Mouse (Mus musculus) lung, postnatal 4 days (tissue): ENCODE measurements around the gene Ccdc158.

Experiments used
- DNase-seq, 2 experiments: peaks; one replicate each; pipeline ENCODE4 v3.0.0; 2021

The Ccdc158 gene

DNA sequence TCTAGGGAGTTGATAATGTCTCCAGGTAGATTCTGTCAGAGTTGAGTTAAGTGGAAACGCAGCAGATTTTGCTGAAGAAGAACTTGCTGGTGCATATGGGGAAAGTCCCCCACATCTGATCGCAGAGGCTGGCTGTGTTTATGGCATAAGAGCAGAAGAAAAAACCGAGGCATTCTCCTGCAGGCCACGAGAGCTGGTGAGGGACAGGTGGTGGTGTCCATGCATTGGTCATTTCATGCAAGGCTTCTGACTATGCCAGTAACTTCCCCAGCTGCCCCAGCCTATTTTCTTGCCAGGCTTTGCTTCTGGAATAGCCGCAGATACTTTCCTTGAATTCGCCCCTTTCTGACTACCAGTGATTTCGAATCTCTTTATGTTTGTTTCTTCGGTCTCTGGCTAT lies 78.2 kb downstream of the Ccdc158 start:
- DNase-seq = no peak

DNA sequence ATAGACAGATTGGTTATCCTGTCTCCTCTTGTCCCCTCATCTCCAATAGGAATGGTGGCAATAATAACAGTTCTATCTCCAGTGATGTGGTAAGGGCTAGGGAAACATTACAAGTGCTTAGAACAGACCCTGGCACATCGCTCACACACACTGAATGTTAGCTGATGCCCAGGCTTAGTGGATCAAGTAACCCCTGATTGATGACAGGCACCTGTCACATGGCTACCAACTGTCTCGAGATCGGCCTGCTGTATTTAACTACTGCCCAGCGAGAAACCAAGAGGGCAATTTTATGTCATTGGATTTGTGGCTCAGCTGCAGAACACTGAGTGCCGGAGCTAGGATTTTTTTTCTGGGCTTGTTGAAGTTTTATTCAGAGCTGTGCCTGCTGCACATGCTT lies 80.0 kb downstream of the Ccdc158 start:
- no peak for DNase-seq

DNA sequence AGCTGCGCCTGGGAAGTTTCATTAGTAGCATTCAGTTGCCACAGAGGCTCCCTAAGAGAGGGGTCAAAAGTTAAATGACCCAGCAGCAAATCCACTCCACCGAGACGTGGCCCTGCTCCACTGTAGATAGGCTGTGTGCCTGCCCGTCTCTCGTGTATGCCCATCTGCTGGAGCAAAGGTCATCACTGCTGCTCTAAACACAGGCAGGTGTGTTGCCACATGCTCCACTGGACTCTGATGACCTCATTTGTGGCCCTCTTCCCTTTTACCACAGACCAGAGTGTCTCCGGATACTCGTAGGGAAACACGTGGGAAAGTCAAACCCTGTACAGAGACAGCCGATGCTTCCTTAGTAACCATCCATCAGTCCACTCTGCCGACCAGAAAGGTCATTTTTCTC lies 89.1 kb downstream of the Ccdc158 start:
- DNase-seq = no peak

DNA sequence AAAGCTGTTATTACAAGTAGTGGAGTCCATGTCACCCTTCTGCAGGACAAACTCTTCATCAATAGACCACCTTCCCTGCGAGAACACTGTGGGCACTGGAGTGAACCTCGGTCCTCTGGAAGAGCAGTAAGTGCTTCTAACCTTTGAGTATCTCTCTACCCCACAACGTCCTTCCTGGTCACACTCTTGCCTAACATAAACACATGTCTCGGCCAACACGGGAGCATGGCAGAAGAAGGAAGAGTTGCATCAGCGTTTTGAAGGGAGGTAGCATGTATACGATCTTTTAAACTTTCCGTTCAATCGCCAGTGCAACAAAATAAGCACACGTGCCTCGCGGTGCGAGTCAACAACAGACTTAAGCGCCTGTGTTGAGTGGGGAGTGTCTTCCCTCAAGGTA lies 95.5 kb downstream of the Ccdc158 start:
- no peak for DNase-seq

DNA sequence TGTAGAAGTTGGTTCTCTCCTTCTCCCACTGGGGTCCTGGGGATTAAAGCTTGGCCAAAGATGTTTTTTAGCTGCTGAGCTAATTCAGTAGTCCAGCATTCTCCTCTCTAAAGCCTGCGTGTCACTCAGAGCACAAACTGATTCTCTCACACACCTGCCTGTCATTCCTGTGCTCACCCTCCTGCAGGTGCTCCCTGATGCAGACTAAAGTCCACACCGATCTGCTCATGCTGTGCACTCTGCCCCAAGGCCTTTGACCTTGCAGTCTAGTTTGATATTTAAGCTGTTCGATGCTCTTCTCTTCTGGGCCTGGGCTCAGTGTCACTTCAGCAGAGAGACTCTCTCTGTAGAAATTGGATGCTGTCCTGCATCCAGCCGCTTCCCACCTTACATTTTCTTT lies 103.8 kb downstream of the Ccdc158 start:
- no peak for DNase-seq

DNA sequence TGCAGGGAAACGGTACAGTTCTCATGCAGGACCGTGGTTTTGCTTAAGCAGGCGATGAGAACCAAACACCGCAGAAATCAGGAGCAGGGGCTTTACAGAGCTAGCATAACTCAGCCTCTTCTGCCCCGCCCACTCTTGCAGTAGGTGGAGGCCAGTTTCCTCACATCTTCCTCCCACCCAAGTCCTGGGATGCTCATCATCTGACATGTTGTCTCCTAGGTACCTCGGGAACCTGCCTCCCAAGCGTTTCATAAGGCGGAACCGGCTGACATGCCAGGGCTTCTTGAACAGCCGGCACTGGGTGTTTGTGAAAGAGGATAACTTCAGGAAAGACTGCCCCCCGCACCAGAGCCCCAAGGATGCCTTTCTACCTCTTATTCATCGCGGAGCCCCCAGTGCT lies 113.1 kb downstream of the Ccdc158 start:
- DNase-seq = no peak

DNA sequence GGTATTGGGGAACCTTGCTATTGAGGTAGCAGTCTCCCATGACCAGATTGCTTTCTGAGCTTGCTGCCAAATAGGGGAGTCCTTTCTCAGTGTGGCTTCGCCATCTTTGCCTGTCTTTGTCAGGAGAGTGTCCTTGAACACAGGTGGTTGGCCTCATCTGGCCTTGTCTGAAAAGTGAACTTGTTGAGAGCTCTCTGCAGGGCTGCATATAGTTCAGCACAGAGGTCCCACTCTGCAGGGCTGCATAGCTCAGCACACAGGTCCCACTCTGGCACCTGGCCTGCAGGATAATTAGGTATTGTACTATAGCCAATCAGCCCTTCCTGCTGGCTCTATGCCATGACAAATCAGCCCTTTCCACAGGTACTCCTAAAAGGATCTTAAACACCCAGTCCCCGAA lies 114.9 kb downstream of the Ccdc158 start:
- DNase-seq = no peak
